Mouse (Mus musculus): ENCODE data around the gene Pip4k2a. TPM values are rescaled to one million over a fixed set of nuclear protein-coding genes. Genes with fewer than 3 reads are reported as not detected.
A peak's percentile ranks its signal among the peaks of the same experiment; 100 is the strongest.
"Not testable (repeated sequence)": the region's sequence is repeated elsewhere in the genome, so short reads cannot be mapped to it uniquely, and the experiment has no call there.

Pip4k2a gene
- polyA plus RNA-seq, 1 experiment, result 7.1 TPM

DNA sequence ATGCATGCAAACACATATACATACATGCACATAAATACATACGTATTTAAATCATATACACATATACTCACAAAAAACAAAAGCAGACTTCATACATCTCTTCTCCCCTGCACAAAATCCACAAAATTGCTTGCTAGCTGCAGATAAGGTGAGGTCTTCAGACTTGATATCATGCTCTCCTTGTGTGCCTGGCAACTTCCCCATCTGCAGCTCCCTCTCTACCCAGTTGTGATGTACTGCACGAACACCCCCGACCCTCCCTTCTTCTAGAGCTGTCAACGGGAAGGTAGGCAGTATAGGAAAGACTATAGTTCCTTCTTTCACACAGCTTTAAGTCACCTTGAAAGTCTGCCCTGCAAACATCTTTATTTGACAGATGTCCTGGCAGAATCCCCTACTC lies 96.8 kb downstream of the Pip4k2a start:
- WGBS, result 85% methylated on average over 4 of the region's 4 CpGs
- Histone ChIP-seq H3K36me3 (ENCODE audit: control insufficient read depth, insufficient read depth, low read length) (no peaks in the 10 kb centered on the region), H3K4me1 (ENCODE audit: control insufficient read depth, insufficient read depth, low read length) (no peaks in the 10 kb centered on the region)

DNA sequence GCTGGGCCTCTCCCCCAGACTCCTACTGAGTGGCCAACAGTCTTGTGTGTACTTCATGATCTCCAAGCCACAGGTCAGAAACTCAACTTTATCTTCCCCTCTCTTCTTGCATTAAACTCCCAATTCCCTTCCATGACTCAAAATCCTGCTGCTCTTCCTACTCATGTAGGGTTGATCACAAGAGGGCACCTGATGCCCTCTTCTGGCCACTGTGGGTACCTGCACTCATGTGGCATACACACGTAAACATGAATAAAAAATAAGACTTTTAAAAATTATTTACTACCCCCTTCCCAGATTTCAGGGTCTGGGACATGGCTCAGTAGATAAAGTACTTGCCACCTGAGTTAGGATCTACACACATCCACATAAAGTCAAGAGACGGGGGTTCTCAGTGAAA lies 97.3 kb downstream of the Pip4k2a start:
- TF ChIP-seq CTCF (conservative IDR thresholded peaks at IDR 0.05; ENCODE audit: insufficient read depth, insufficient read length, low read depth, low read length) (no peak), POLR2A (IDR thresholded peaks at IDR 0.05; ENCODE audit: low read depth, low read length) (no peak)
- DNase-seq, result no peak

More for the DNA sequence above, 96.8 kb downstream of the Pip4k2a start:
- TF ChIP-seq CTCF (conservative IDR thresholded peaks at IDR 0.05; ENCODE audit: insufficient read depth, insufficient read length, low read depth, low read length), result no peak
- no peak for TF ChIP-seq POLR2A (IDR thresholded peaks at IDR 0.05; ENCODE audit: low read depth, low read length)
- no peak for DNase-seq
- Histone ChIP-seq H3K27me3 (replicated peaks; ENCODE audit: control insufficient read depth, insufficient read depth, low read length) (no peaks in the 10 kb centered on the region), H3K4me3 (ENCODE audit: insufficient read depth, low read depth, low read length) (no peak overlapping the region), H3K27ac (ENCODE audit: insufficient read depth, low read depth, low read length) (no peak overlapping the region)

DNA sequence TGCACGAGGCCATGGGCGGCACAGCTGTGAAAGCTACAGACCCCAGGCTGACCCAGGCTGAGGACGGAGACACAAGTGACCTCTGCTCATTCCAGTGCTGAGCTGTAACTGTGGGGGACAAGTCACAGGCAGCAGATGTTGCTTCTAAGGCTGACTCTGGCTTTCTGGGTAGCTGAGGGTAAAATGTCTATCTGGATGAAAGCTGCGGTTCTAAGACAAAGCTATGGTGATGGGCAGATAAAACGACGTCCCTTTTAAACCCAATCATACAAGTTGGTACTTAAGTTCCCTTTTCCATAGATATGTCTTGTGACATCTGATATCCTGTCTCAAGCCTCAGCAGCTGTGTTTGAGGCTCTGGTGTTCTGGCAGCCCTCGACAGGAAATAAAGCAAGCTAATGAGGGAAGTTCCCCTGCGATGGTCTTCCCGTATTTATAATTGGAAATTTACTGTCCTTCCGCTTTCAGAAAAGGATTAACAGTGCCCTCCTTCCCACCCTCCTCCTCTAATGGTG lies 100.1 kb downstream of the Pip4k2a start:
- H3K36me3 ChIP-seq (ENCODE audit: control insufficient read depth, insufficient read depth, low read length), result no peaks in the 10 kb centered on the region
- TF ChIP-seq CTCF (conservative IDR thresholded peaks at IDR 0.05; ENCODE audit: insufficient read depth, insufficient read length, low read depth, low read length), result no peak
- no peak for TF ChIP-seq POLR2A (IDR thresholded peaks at IDR 0.05; ENCODE audit: low read depth, low read length)
- peak overlapping the region; percentile 56 for H3K27ac ChIP-seq (ENCODE audit: insufficient read depth, low read depth, low read length)
- 36% methylated on average over 10 of the region's 10 CpGs for whole genome bisulfite sequencing
- H3K4me1 ChIP-seq (ENCODE audit: control insufficient read depth, insufficient read depth, low read length), result no peaks in the 10 kb centered on the region
- H3K4me3 ChIP-seq (ENCODE audit: insufficient read depth, low read depth, low read length), result no peak overlapping the region
- no peaks in the 10 kb centered on the region for H3K27me3 ChIP-seq (replicated peaks; ENCODE audit: control insufficient read depth, insufficient read depth, low read length)
- peak; percentile 46 for DNase-seq

More for the DNA sequence above, 97.3 kb downstream of the Pip4k2a start:
- Histone ChIP-seq H3K4me1 (ENCODE audit: control insufficient read depth, insufficient read depth, low read length) (no peaks in the 10 kb centered on the region), H3K27ac (ENCODE audit: insufficient read depth, low read depth, low read length) (no peak overlapping the region), H3K27me3 (replicated peaks; ENCODE audit: control insufficient read depth, insufficient read depth, low read length) (no peaks in the 10 kb centered on the region), H3K4me3 (ENCODE audit: insufficient read depth, low read depth, low read length) (no peak overlapping the region), H3K36me3 (ENCODE audit: control insufficient read depth, insufficient read depth, low read length) (no peaks in the 10 kb centered on the region)
- WGBS, result 99% methylated on average over 2 of the region's 2 CpGs

DNA sequence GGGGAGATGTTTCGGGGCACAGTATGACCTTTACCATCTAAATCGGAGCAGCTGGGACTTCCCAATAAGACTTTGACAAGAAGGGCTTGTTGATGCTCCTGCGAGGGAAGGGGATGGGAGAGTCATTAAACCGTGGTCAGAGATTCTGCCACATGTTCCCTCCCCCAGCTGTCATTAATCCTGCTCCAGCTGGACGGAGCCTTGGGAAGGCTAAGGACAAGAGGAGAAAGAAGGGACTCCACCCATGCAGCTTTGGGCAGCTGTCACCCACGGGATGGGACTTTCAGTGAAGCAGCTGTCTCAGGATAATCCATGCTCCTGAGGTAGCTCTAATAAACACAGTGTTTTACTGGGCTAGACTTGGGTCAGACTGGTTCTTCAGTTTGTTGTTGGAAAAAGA lies 101.9 kb downstream of the Pip4k2a start:
- DNase-seq, result peak; percentile 27
- Histone ChIP-seq H3K4me1 (ENCODE audit: control insufficient read depth, insufficient read depth, low read length) (0 out of 2 replicates have a peak, but pooled peaks cover 3% of the 10 kb centered on the region), H3K27ac (ENCODE audit: insufficient read depth, low read depth, low read length) (no peak overlapping the region), H3K27me3 (replicated peaks; ENCODE audit: control insufficient read depth, insufficient read depth, low read length) (no peaks in the 10 kb centered on the region), H3K4me3 (ENCODE audit: insufficient read depth, low read depth, low read length) (no peak overlapping the region), H3K36me3 (ENCODE audit: control insufficient read depth, insufficient read depth, low read length) (no peaks in the 10 kb centered on the region)
- WGBS, result 35% methylated on average over 6 of the region's 6 CpGs
- TF ChIP-seq CTCF (conservative IDR thresholded peaks at IDR 0.05; ENCODE audit: insufficient read depth, insufficient read length, low read depth, low read length), result no peak
- TF ChIP-seq POLR2A (IDR thresholded peaks at IDR 0.05; ENCODE audit: low read depth, low read length), result no peak

DNA sequence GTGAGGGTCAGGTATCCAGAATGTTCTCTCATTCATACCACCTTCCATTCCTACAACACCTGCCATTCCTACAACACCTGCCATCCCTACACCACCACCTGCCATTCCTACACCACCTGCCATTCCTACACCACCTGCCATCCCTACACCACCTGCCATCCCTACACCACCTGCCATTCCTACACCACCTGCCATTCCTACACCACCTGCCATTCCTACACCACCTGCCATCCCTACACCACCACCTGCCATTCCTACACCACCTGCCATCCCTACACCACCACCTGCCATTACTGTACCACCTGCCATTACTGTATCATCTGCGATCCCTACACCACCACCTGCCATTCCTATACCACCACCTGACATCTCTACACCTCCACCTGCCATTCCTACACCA lies 104.6 kb downstream of the Pip4k2a start:
- H3K27me3 ChIP-seq (replicated peaks; ENCODE audit: control insufficient read depth, insufficient read depth, low read length); H3K4me1 ChIP-seq (ENCODE audit: control insufficient read depth, insufficient read depth, low read length); H3K4me3 ChIP-seq (ENCODE audit: insufficient read depth, low read depth, low read length); H3K27ac ChIP-seq (ENCODE audit: insufficient read depth, low read depth, low read length); H3K36me3 ChIP-seq (ENCODE audit: control insufficient read depth, insufficient read depth, low read length); DNase-seq: not testable (repeated sequence)
- WGBS, result 96% methylated on average over 1 of the region's 1 CpGs

DNA sequence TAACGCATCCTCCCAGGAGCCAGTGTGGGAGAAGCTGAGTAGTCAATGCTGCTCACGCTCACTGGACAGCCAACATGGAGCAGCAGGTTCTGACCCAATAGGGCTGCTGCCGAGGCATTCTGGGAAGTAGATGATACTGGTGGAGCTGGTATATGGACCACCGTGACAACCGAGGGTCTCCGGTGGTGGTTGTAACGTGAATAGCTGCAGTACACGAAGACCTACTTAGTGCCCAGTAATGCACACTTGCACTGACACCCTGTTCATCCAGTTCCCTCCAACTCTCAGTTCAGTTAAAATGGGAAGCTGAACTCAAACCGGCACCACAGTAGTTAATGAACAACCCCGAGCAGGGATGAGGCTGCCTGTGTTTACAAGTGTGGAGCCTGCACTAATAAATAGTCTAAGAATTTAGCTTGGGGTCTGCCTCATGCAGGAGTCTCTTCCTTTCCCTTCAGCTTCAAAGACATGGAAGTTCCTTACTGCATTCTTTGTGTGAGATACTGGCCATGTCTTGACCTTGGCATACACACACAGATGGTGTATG lies 105.9 kb downstream of the Pip4k2a start:
- Histone ChIP-seq H3K4me3 (ENCODE audit: insufficient read depth, low read depth, low read length) (no peak overlapping the region), H3K27me3 (replicated peaks; ENCODE audit: control insufficient read depth, insufficient read depth, low read length) (no peaks in the 10 kb centered on the region), H3K4me1 (ENCODE audit: control insufficient read depth, insufficient read depth, low read length) (0 out of 2 replicates have a peak, but pooled peaks cover 3% of the 10 kb centered on the region), H3K27ac (ENCODE audit: insufficient read depth, low read depth, low read length) (no peak overlapping the region), H3K36me3 (ENCODE audit: control insufficient read depth, insufficient read depth, low read length) (no peaks in the 10 kb centered on the region)
- TF ChIP-seq POLR2A (IDR thresholded peaks at IDR 0.05; ENCODE audit: low read depth, low read length), result no peak
- TF ChIP-seq CTCF (conservative IDR thresholded peaks at IDR 0.05; ENCODE audit: insufficient read depth, insufficient read length, low read depth, low read length), result no peak
- 64% methylated on average over 10 of the region's 10 CpGs for WGBS
- DNase-seq, result peak; percentile 33

DNA sequence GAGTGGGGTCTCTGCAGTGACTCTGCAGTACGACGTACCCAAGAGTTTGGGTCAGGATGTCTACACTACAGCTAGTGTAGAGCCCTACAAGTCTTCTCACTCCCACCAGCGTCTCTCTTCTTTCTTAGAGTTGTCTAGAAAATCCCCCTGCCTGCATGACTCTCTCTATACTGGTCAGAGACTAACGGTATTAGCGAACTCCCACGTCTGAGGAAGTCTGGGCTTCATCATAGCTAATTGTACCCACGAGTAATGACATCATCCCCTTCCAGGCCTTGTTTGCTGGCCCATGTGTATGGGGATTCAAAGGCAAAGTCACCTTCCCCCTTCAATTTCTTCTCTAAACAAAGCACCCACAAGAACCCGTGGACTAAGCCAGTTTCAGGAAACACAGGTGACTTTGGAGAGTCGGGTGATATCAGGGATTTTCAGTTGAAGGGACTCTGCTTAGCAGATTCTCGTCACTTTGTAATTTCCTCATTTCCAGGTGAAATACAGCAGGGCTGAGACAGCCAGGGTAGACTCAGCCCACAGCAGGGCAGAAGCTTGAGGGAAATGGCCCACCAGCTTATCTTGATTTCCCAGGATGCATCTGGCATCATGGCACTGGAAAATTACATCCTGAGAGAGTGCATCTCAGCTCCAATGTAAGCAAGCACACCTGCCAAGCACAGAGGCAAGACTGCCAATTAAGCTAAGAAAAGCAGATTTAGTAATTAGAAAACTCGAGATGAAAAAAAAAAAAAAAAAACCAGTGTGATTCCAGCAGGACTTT lies 107.5 kb downstream of the Pip4k2a start:
- Histone ChIP-seq H3K4me1 (ENCODE audit: control insufficient read depth, insufficient read depth, low read length) (0 out of 2 replicates have a peak, but pooled peaks cover 3% of the 10 kb centered on the region), H3K27me3 (replicated peaks; ENCODE audit: control insufficient read depth, insufficient read depth, low read length) (no peaks in the 10 kb centered on the region), H3K4me3 (ENCODE audit: insufficient read depth, low read depth, low read length) (no peak overlapping the region), H3K27ac (ENCODE audit: insufficient read depth, low read depth, low read length) (no peak overlapping the region), H3K36me3 (ENCODE audit: control insufficient read depth, insufficient read depth, low read length) (no peaks in the 10 kb centered on the region)
- no peak for DNase-seq
- TF ChIP-seq CTCF (conservative IDR thresholded peaks at IDR 0.05; ENCODE audit: insufficient read depth, insufficient read length, low read depth, low read length), result no peak
- TF ChIP-seq POLR2A (IDR thresholded peaks at IDR 0.05; ENCODE audit: low read depth, low read length), result no peak
- WGBS, result 64% methylated on average over 11 of the region's 11 CpGs
